Mouse (Mus musculus): ENCODE measurements at regions not wholly inside any gene's neighbourhood (a gene's known extent, or its start where the extent isn't known, plus 50 kb on each side); places are given as distances from the start of the nearest gene placed in this dataset.

GRCm38 (mm10) chr11:31736556-31737089 is 64.9 kb upstream of the Bod1 start:
- H3K9me3 ChIP-seq: no peaks in the 10 kb centered on the region
- H3K27me3 ChIP-seq (replicated peaks): no peaks in the 10 kb centered on the region
- H3K27ac ChIP-seq: no peak overlapping the region
- no peaks in the 10 kb centered on the region for H3K36me3 ChIP-seq (replicated peaks)
- no peak overlapping the region for H3K9ac ChIP-seq
- peaks cover 16% of the 10 kb centered on the region for H3K4me1 ChIP-seq
- H3K4me3 ChIP-seq: no peak overlapping the region
- H3K4me2 ChIP-seq: no peak overlapping the region
- ATAC-seq (replicated peaks): no peak
- WGBS: 89% methylated on average over 4 of the region's 4 CpGs

- WGBS: 94% methylated on average over 5 of the region's 5 CpGs
- Histone ChIP-seq H3K4me2 (no peak overlapping the region), H3K4me1 (peaks cover 13% of the 10 kb centered on the region), H3K27ac (no peak overlapping the region), H3K27me3 (replicated peaks) (no peaks in the 10 kb centered on the region), H3K9me3 (no peaks in the 10 kb centered on the region), H3K9ac (no peak overlapping the region), H3K4me3 (no peak overlapping the region), H3K36me3 (replicated peaks) (no peaks in the 10 kb centered on the region)
- no peak for ATAC-seq (replicated peaks)
Measured at GRCm38 (mm10) chr11:31738148-31739021, 66.7 kb upstream of the Bod1 start.

GRCm38 (mm10) chr11:31740409-31740808 is 68.7 kb upstream of the Bod1 start:
- Histone ChIP-seq H3K4me2 (no peak overlapping the region), H3K27ac (no peak overlapping the region), H3K36me3 (replicated peaks) (no peaks in the 10 kb centered on the region), H3K4me1 (peaks cover 9% of the 10 kb centered on the region), H3K27me3 (replicated peaks) (no peaks in the 10 kb centered on the region), H3K4me3 (no peak overlapping the region), H3K9me3 (no peaks in the 10 kb centered on the region), H3K9ac (no peak overlapping the region)
- 86% methylated on average over 5 of the region's 5 CpGs for WGBS
- ATAC-seq (replicated peaks): no peak

- Histone ChIP-seq H3K27ac (no peak overlapping the region), H3K27me3 (replicated peaks) (no peaks in the 10 kb centered on the region), H3K9ac (no peak overlapping the region), H3K36me3 (replicated peaks) (no peaks in the 10 kb centered on the region), H3K4me2 (no peak overlapping the region), H3K9me3 (no peaks in the 10 kb centered on the region), H3K4me1 (peaks cover 13% of the 10 kb centered on the region), H3K4me3 (no peak overlapping the region)
- no peak for ATAC-seq (replicated peaks)
- 13% methylated on average over 1 of the region's 1 CpGs for WGBS
Measured at GRCm38 (mm10) chr11:31742160-31742559, 70.5 kb upstream of the Bod1 start.

- Histone ChIP-seq H3K4me3 (no peak overlapping the region), H3K9me3 (no peaks in the 10 kb centered on the region), H3K4me2 (no peak overlapping the region), H3K9ac (no peak overlapping the region), H3K36me3 (replicated peaks) (no peaks in the 10 kb centered on the region), H3K27ac (no peak overlapping the region), H3K27me3 (replicated peaks) (no peaks in the 10 kb centered on the region), H3K4me1 (peaks cover 17% of the 10 kb centered on the region)
- WGBS: 72% methylated on average over 12 of the region's 12 CpGs
- 0 out of 2 replicates have a peak, but pooled peaks have one; percentile 40 for ATAC-seq (replicated peaks)
Measured at GRCm38 (mm10) chr11:31744076-31744785, 72.5 kb upstream of the Bod1 start.

- no peak overlapping the region for H3K9ac ChIP-seq
- 52% methylated on average over 16 of the region's 16 CpGs for WGBS
- no peaks in the 10 kb centered on the region for H3K27me3 ChIP-seq (replicated peaks)
- 0 out of 2 replicates have a peak overlapping the region, but pooled peaks have one; percentile 7 for H3K27ac ChIP-seq
- no peak overlapping the region for H3K4me2 ChIP-seq
- ATAC-seq (replicated peaks): 0 out of 2 replicates have a peak, but pooled peaks have one; percentile 40
- no peaks in the 10 kb centered on the region for H3K36me3 ChIP-seq (replicated peaks)
- H3K9me3 ChIP-seq: no peaks in the 10 kb centered on the region
- H3K4me1 ChIP-seq: peaks cover 17% of the 10 kb centered on the region
- no peak overlapping the region for H3K4me3 ChIP-seq
Measured at GRCm38 (mm10) chr11:31745028-31745865, 73.6 kb upstream of the Bod1 start.

GRCm38 (mm10) chr11:31745866-31746248 is 74.2 kb upstream of the Bod1 start:
- no peaks in the 10 kb centered on the region for H3K27me3 ChIP-seq (replicated peaks)
- H3K9ac ChIP-seq: no peak overlapping the region
- H3K4me1 ChIP-seq: peaks cover 17% of the 10 kb centered on the region
- H3K4me2 ChIP-seq: no peak overlapping the region
- no peaks in the 10 kb centered on the region for H3K36me3 ChIP-seq (replicated peaks)
- no peaks in the 10 kb centered on the region for H3K9me3 ChIP-seq
- 25% methylated on average over 5 of the region's 5 CpGs for WGBS
- ATAC-seq (replicated peaks): no peak
- no peak overlapping the region for H3K4me3 ChIP-seq
- 0 out of 2 replicates have a peak overlapping the region, but pooled peaks have one; percentile 7 for H3K27ac ChIP-seq

DNA sequence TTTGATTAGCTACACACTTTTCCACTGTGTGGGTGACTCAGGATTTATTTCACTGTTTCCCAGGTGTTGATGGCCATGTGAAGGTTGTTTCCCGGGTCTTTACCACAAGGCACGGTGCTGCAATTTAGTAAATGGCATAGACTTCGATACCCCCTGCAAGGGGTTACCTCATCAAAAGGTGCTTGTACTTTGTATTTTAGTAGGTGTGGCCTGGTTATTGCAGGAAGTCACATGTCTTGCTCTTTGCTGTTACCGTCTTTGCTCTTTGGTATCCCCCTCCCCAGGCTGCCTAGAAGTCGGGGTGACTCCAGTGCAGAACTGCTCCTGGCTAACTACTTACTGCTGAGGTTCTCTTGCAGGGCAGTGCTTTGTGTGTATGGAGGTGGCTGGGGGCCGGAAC is 74.8 kb upstream of the Bod1 start:
- 83% methylated on average over 6 of the region's 6 CpGs for WGBS
- no peak overlapping the region for H3K9ac ChIP-seq
- H3K27ac ChIP-seq: no peak overlapping the region
- no peak overlapping the region for H3K4me3 ChIP-seq
- H3K9me3 ChIP-seq: no peaks in the 10 kb centered on the region
- no peak for ATAC-seq (replicated peaks)
- H3K4me2 ChIP-seq: no peak overlapping the region
- peaks cover 17% of the 10 kb centered on the region for H3K4me1 ChIP-seq
- H3K36me3 ChIP-seq (replicated peaks): no peaks in the 10 kb centered on the region
- H3K27me3 ChIP-seq (replicated peaks): no peaks in the 10 kb centered on the region

GRCm38 (mm10) chr11:31746939-31747338 is 75.3 kb upstream of the Bod1 start:
- WGBS: 85% methylated on average over 8 of the region's 8 CpGs
- ATAC-seq (replicated peaks): no peak
- no peak overlapping the region for H3K4me2 ChIP-seq

DNA sequence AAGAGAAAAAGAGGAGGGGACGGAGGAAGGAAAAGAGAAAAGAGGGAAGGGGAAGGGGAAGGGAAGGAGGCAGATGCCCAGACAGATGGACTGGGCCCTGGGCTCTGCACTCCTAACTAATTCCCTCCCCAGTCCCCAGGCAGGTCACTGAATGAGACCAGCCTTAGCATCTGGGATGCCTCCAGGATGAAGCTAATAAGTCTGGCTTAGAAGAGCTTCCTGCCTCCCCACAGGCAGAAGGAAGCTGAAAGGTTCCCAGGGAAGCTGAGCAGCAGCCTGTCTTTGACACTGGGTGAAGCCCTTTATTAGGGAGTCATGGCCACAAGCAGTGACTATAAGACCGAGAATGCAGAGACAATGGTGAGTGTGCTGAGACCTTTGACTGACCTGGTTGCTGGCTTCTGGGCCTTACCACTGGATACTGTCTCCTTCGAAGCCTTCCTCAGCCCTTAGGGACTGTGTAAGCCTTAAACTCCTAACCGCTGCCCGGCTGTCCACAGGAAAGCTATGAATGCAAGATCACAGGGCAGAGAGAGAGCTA is 76.7 kb upstream of the Bod1 start:
- Histone ChIP-seq H3K9ac (no peak overlapping the region), H3K9me3 (no peaks in the 10 kb centered on the region), H3K4me2 (no peak overlapping the region), H3K4me3 (no peak overlapping the region), H3K27me3 (replicated peaks) (no peaks in the 10 kb centered on the region), H3K4me1 (peaks cover 21% of the 10 kb centered on the region), H3K36me3 (replicated peaks) (no peaks in the 10 kb centered on the region), H3K27ac (no peak overlapping the region)
- WGBS: 54% methylated on average over 5 of the region's 5 CpGs
- ATAC-seq (replicated peaks): no peak

More at GRCm38 (mm10) chr11:31746939-31747338, 75.3 kb upstream of the Bod1 start:
- no peak overlapping the region for H3K9ac ChIP-seq
- no peaks in the 10 kb centered on the region for H3K36me3 ChIP-seq (replicated peaks)
- peaks cover 17% of the 10 kb centered on the region for H3K4me1 ChIP-seq
- no peaks in the 10 kb centered on the region for H3K27me3 ChIP-seq (replicated peaks)
- no peak overlapping the region for H3K4me3 ChIP-seq
- H3K9me3 ChIP-seq: no peaks in the 10 kb centered on the region
- no peak overlapping the region for H3K27ac ChIP-seq

GRCm38 (mm10) chr11:31751274-31751673 is 79.6 kb upstream of the Bod1 start:
- no peak for ATAC-seq (replicated peaks)
- Histone ChIP-seq H3K27me3 (replicated peaks) (no peaks in the 10 kb centered on the region), H3K36me3 (replicated peaks) (no peaks in the 10 kb centered on the region), H3K9ac (no peak overlapping the region), H3K27ac (no peak overlapping the region), H3K9me3 (no peaks in the 10 kb centered on the region), H3K4me3 (no peak overlapping the region), H3K4me1 (peaks cover 26% of the 10 kb centered on the region), H3K4me2 (no peak overlapping the region)
- 73% methylated on average over 1 of the region's 1 CpGs for WGBS
